Mouse (Mus musculus): ENCODE data around the gene Hs1bp3.

Gene Hs1bp3

GRCm38 (mm10) chr12:8366688-8367087 is 53.5 kb downstream of the Hs1bp3 start:
- no peak for DNase-seq

GRCm38 (mm10) chr12:8371746-8372510 is 58.7 kb downstream of the Hs1bp3 start:
- no peak for DNase-seq

- no peak for DNase-seq
These were observed 59.4 kb downstream of the Hs1bp3 start for GRCm38 (mm10) chr12:8372511-8373180.

GRCm38 (mm10) chr12:8373741-8374140 is 60.5 kb downstream of the Hs1bp3 start:
- DNase-seq = no peak

GRCm38 (mm10) chr12:8377169-8377568 is 63.9 kb downstream of the Hs1bp3 start:
- no peak for DNase-seq

GRCm38 (mm10) chr12:8377955-8378620 is 64.9 kb downstream of the Hs1bp3 start:
- DNase-seq = no peak

GRCm38 (mm10) chr12:8379795-8380521 is 66.7 kb downstream of the Hs1bp3 start:
- no peak for DNase-seq

GRCm38 (mm10) chr12:8380944-8381343 is 67.7 kb downstream of the Hs1bp3 start:
- no peak for DNase-seq

- DNase-seq = no peak
These were observed 68.7 kb downstream of the Hs1bp3 start for GRCm38 (mm10) chr12:8381940-8382339.

GRCm38 (mm10) chr12:8383822-8384221 is 70.6 kb downstream of the Hs1bp3 start:
- DNase-seq = no peak

- no peak for DNase-seq
These were observed 73.3 kb downstream of the Hs1bp3 start for GRCm38 (mm10) chr12:8386451-8387011.

GRCm38 (mm10) chr12:8387281-8387680 is 74.0 kb downstream of the Hs1bp3 start:
- no peak for DNase-seq

GRCm38 (mm10) chr12:8388529-8389414 is 75.5 kb downstream of the Hs1bp3 start:
- no peak for DNase-seq

- no peak for DNase-seq
These were observed 80.0 kb downstream of the Hs1bp3 start for GRCm38 (mm10) chr12:8393226-8393625.
